Mouse (Mus musculus) ES-Bruce4 (cell line): Measurements from ENCODE around the gene Kifap3. TPM values are rescaled to one million over a fixed set of nuclear protein-coding genes. Genes with fewer than 3 reads are reported as not detected.
"Not testable (repeated sequence)": the region's sequence is repeated elsewhere in the genome, so short reads cannot be mapped to it uniquely, and the experiment has no call there.

Experiments used
- H3K27ac ChIP-seq: 2 replicates; pipeline ENCODE4 v1.5.1; 2012; ENCODE audit warnings: low read length, inconsistent platforms; ENCODE audit not compliant: insufficient read depth
- H3K27me3 ChIP-seq: 2 replicates; pipeline ENCODE4 v1.6.1; 2012; ENCODE audit warnings: mild to moderate bottlenecking, low read length, inconsistent platforms; ENCODE audit not compliant: control insufficient read depth, poor library complexity, insufficient read depth, severe bottlenecking
- H3K36me3 ChIP-seq: 2 replicates; pipeline ENCODE4 v1.6.1; 2012; ENCODE audit warnings: inconsistent platforms, mild to moderate bottlenecking, low read length, moderate library complexity; ENCODE audit not compliant: control insufficient read depth, poor library complexity, insufficient read depth, severe bottlenecking
- H3K4me1 ChIP-seq: one replicate; pipeline ENCODE4 v1.8.1; 2011; ENCODE audit warnings: low read length; ENCODE audit not compliant: control insufficient read depth, insufficient read depth
- H3K4me3 ChIP-seq: 2 replicates; pipeline ENCODE4 v1.5.1; 2011; ENCODE audit warnings: low read depth, mild to moderate bottlenecking, low read length
- H3K9ac ChIP-seq: 2 replicates; pipeline ENCODE4 v1.6.1; 2012; ENCODE audit warnings: low read depth, mild to moderate bottlenecking, inconsistent platforms; ENCODE audit not compliant: poor library complexity, severe bottlenecking
- H3K9me3 ChIP-seq: replicated peaks from 2 replicates; pipeline ENCODE4 v1.6.1; 2012; ENCODE audit warnings: mild to moderate bottlenecking, low read length, inconsistent platforms; ENCODE audit not compliant: control insufficient read depth, poor library complexity, insufficient read depth, severe bottlenecking
- CTCF ChIP-seq: IDR thresholded peaks from one replicate; pipeline ENCODE4 v1.8.1; 2011; ENCODE audit warnings: low read depth, low read length
- EP300 ChIP-seq: IDR thresholded peaks from 2 replicates; pipeline ENCODE4 v1.6.1; 2011; ENCODE audit warnings: low read depth, low read length; ENCODE audit not compliant: insufficient read depth
- POLR2A ChIP-seq: IDR thresholded peaks from one replicate; pipeline ENCODE4 v1.8.1; 2011; ENCODE audit warnings: low read length; ENCODE audit not compliant: insufficient read depth
- polyA plus RNA-seq: library from polyadenylated mRNA; stranded (reverse); fragments of >200 nt; gene quantifications from 2 replicates; pipeline ENCODE4 v1.2.4, GENCODE M21; 2011; ENCODE audit warnings: low read depth; ENCODE audit not compliant: missing spikeins, insufficient read depth, insufficient read length

Gene Kifap3
- polyA plus RNA-seq = 39.9 and 40.5 TPM in 2 replicates

GRCm38 (mm10) chr1:163779336-163780115 is at the start of gene Kifap3:
Kifap3 (plus strand) TSS chr1:163779583.
- TF ChIP-seq POLR2A (no peak), CTCF (peak; percentile 42)
- Histone ChIP-seq H3K9me3 (no peaks in the 10 kb centered on the region), H3K27me3 (no peaks in the 10 kb centered on the region), H3K27ac (no peak within 1 kb of the TSS), H3K4me3 (peak within 1 kb of the TSS; percentile 85), H3K4me1 (no peaks in the 10 kb centered on the region), H3K36me3 (no peaks in the 10 kb centered on the region), H3K9ac (peak within 1 kb of the TSS; percentile 25; the same call in 1 of the 2 replicates)

DNA sequence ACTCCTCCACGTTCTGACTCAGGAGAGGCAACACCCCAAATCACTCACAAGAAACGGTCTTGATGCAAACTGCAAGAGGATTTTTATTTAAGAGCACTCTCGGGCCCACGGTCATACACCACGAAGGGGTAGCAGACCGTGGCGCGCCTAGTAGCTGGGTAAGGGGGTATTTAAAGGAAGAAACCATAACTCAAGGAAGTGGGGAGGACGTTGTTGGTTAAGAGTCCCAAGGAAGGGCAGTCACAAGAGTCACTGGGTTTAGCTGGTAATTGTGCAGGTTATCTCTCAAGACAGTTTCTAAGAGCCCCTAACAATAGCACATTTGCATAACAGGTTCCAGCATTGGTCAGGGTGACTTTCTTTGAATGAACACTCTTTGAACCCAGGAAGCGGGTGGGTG is 48.2 kb upstream of the Kifap3 start:
- H3K27me3 ChIP-seq, H3K4me1 ChIP-seq, H3K4me3 ChIP-seq, H3K36me3 ChIP-seq, H3K9ac ChIP-seq: not testable (repeated sequence)
- H3K9me3 ChIP-seq = peaks cover 12% of the 10 kb centered on the region
- H3K27ac ChIP-seq = peak overlapping the region; percentile 41; the same call in 1 of the 2 replicates

DNA sequence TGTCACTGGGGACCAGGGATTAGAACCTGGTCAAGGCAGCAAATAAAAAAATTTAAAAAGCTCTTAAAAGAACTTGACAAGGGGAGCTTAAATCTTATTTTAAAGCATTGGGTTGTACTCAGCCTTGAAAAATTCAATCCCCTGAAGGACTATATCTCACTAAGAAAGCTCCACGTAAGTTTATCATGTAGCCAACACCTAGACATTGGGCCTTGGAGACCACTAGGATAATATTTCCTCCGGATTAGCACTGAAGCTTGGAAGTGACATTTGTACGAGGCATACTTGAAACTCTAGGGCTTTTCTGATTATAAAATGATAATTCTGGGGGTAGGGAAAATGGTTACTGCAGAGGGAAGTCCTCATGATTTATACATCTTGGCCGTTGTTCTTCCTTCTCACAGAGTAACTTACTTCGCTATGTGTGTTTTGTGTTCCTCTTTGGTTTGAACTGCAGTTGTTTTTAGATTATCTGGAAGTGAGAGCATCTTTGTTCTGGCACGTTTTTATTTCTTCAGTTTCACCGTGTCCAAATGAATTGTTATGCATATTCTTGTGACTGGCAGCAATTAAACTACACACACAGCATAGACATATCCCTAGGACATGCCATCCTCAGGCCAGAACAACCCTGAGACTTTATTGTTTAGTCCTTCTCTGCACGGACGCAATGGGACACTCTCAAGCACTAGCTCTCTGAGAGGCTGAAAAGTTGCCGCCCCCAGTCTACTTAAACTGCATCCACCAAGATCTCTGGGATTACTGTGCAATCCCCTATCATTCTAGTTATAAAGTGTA is 42.7 kb upstream of the Kifap3 start:
- TF ChIP-seq EP300 = no peak
- TF ChIP-seq CTCF = no peak
- no peak for TF ChIP-seq POLR2A
- Histone ChIP-seq H3K36me3 (no peaks in the 10 kb centered on the region), H3K9ac (no peak overlapping the region), H3K4me1 (no peaks in the 10 kb centered on the region), H3K4me3 (no peak overlapping the region), H3K27ac (no peak overlapping the region), H3K9me3 (peaks cover 5% of the 10 kb centered on the region), H3K27me3 (no peaks in the 10 kb centered on the region)

GRCm38 (mm10) chr1:163737239-163737533 is 42.2 kb upstream of the Kifap3 start:
- no peak for TF ChIP-seq EP300
- no peak overlapping the region for H3K4me3 ChIP-seq
- H3K9me3 ChIP-seq = no peaks in the 10 kb centered on the region; the same call in 1 of the 2 replicates
- H3K27ac ChIP-seq = no peak overlapping the region
- H3K36me3 ChIP-seq = no peaks in the 10 kb centered on the region
- H3K9ac ChIP-seq = no peak overlapping the region
- no peaks in the 10 kb centered on the region for H3K4me1 ChIP-seq
- no peaks in the 10 kb centered on the region for H3K27me3 ChIP-seq

GRCm38 (mm10) chr1:163751360-163751992 is 27.9 kb upstream of the Kifap3 start:
- Histone ChIP-seq H3K4me1 (no peaks in the 10 kb centered on the region), H3K4me3 (no peak overlapping the region), H3K36me3 (no peaks in the 10 kb centered on the region), H3K27ac (no peak overlapping the region), H3K27me3 (no peaks in the 10 kb centered on the region), H3K9ac (no peak overlapping the region), H3K9me3 (no peaks in the 10 kb centered on the region)
- TF ChIP-seq POLR2A = no peak
- TF ChIP-seq CTCF = no peak
- no peak for TF ChIP-seq EP300
